Mouse (Mus musculus) brain, embryonic 14.5 days (tissue): ENCODE results near the gene Snrpd3.

Experiments
- CTCF ChIP-seq: fragments of 200-500 bp; IDR thresholded peaks from 2 replicates; pipeline ENCODE4 v1.5.1; 2012; ENCODE audit warnings: inconsistent platforms, mild to moderate bottlenecking, moderate library complexity, borderline replicate concordance; ENCODE audit not compliant: insufficient read depth, insufficient read length; ENCODE audit errors: extremely low read depth
- POLR2A ChIP-seq: fragments of 200-500 bp; IDR thresholded peaks from 2 replicates; pipeline ENCODE4 v1.6.1; 2012; ENCODE audit warnings: mild to moderate bottlenecking, inconsistent platforms, borderline replicate concordance; ENCODE audit not compliant: poor library complexity, insufficient read depth, insufficient read length, severe bottlenecking; ENCODE audit errors: extremely low read depth

DNA sequence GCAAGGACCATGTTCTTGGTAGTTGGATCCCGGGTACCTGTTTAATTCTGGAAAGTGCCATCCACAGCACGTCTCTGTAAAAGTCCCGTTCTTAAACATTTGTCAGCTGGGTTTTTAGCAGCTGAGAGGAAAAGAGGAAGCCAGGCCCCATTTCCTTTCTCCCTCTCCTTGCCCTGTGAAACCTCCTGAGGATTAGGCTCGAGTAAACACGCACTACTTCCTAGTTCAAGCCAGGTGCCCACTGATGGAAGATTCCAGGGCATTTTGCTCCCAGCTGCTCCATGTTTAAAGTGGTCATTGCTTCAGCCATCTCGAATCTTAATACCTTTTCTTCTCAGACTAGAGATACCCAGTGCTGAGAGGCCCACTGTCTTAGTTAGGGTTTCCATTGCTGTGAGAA is 32.6 kb upstream of the Snrpd3 start:
- no peak for TF ChIP-seq CTCF
- no peak for TF ChIP-seq POLR2A
